Mouse (Mus musculus) testis, adult 2 months (tissue): ENCODE data around the gene Ndufb6.

Experiments
- CTCF ChIP-seq: fragments of 200-500 bp; IDR thresholded peaks from 2 replicates; pipeline ENCODE4 v1.5.1; 2012; ENCODE audit warnings: low read depth, mild to moderate bottlenecking, inconsistent platforms, low read length, moderate library complexity; ENCODE audit not compliant: control insufficient read depth, insufficient read depth, insufficient replicate concordance
- POLR2A ChIP-seq: fragments of 200-500 bp; IDR thresholded peaks from 2 replicates; pipeline ENCODE4 v1.6.1; 2012; ENCODE audit warnings: low read depth, mild to moderate bottlenecking, inconsistent platforms, low read length, moderate library complexity; ENCODE audit not compliant: control insufficient read depth

DNA sequence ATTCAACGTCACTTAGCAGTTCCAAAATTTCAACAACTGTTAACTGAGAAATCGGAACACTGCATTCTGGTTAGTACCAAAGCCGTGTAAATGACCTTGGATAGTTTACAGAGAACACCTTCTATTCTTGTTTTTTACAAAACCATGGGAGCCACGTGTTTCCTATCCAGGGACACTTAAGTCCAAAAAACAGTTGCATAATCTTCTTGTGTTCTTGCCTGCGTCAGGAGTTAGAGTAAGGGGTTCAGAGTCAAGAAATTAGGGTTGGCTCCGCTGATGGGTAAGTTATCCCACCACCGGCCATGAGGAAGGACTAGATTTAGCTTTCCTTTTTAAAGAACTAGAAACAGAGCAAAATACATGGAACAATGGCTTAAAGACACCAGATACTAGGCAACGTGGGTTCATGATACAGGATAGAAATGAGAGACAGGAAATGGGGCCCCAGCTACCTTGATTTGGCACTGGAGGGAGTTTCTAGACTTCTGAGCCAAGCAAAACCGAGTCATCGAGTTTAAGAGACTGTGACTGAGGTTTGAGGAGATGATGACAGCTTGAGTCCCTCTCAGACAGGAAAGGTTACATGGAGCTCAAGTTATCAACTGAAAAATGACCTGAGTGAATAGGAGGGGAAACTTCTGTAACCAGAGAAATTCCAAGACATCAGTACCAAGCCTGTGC is 23.4 kb upstream of the Ndufb6 start:
- no peak for TF ChIP-seq CTCF
- TF ChIP-seq POLR2A: no peak
